Mouse (Mus musculus) neutrophil, adult 65 days (primary cell): ENCODE results near the gene Pdia6. TPM values are rescaled to one million over a fixed set of nuclear protein-coding genes. Genes with fewer than 3 reads are reported as not detected.

Experiments
- total RNA-seq: library from RNA; stranded (reverse); gene quantifications from 2 replicates; pipeline ENCODE4 v1.2.4, GENCODE M21; 2023

Gene Pdia6
- 91.7 and 107 TPM in 2 replicates for total RNA-seq

GRCm38 (mm10) chr12:17265971-17266672 is at the start of gene Pdia6:
Pdia6 (plus strand) TSS chr12:17266545.

GRCm38 (mm10) chr12:17329259-17329658 is 62.9 kb downstream of the Pdia6 start, which contains the start of gene Atp6v1c2:
Atp6v1c2 (minus strand) TSS chr12:17329359.

Other genes starting within 250 kb of the Pdia6 start
- gene Kcnf1, start 89.7 kb upstream of the Pdia6 start, total RNA-seq, result not detected in 2 replicates
- not detected in 2 replicates for gene Atp6v1c2, start 62.8 kb downstream of the Pdia6 start, total RNA-seq
- 4.9 and 6.8 TPM in 2 replicates for gene Nol10, start 81.9 kb downstream of the Pdia6 start, total RNA-seq